Mouse (Mus musculus) adrenal gland, postnatal 25 days (tissue): ENCODE measurements around the gene Fbln2. TPM values are rescaled to one million over a fixed set of nuclear protein-coding genes. Genes with fewer than 3 reads are reported as not detected.
A peak's percentile ranks its signal among the peaks of the same experiment; 100 is the strongest.
"Not testable (repeated sequence)": the region's sequence is repeated elsewhere in the genome, so short reads cannot be mapped to it uniquely, and the experiment has no call there.

Experiments used
- DNase-seq: peaks from one replicate; pipeline ENCODE4 v3.0.0; 2021; ENCODE audit warnings: mixed read lengths
- long read RNA-seq: library from polyadenylated mRNA; stranded (forward); transcript quantifications from one replicate; pipeline ENCODE4 v2.0.0, GENCODE M21; 2021
- total RNA-seq: library from RNA; stranded (reverse); gene quantifications from 2 replicates; pipeline ENCODE4 v1.2.3, GENCODE M21; 2021

The Fbln2 gene
- 10.1 and 11.3 TPM in 2 replicates for total RNA-seq
- long read RNA-seq, full-length matches to known transcripts = 3 of 13 reads
- long read RNA-seq, partial matches to known transcripts = 10 of 13 reads
- long read RNA-seq, other reads (novel, unspliced or antisense) = 0 of 13 reads

- not testable (repeated sequence) for DNase-seq
Measured at GRCm38 (mm10) chr6:91212155-91212554, at the start of gene Fbln2. Fbln2 (plus strand) TSS chr6:91212455.

- no peak for DNase-seq
Measured at GRCm38 (mm10) chr6:91163195-91163911, 48.9 kb upstream of the Fbln2 start.

- DNase-seq = no peak
Measured at GRCm38 (mm10) chr6:91164584-91164983, 47.7 kb upstream of the Fbln2 start.

- peak; percentile 51 for DNase-seq
Measured at GRCm38 (mm10) chr6:91165210-91165609, 47.0 kb upstream of the Fbln2 start.

GRCm38 (mm10) chr6:91167828-91168227 is 44.4 kb upstream of the Fbln2 start:
- DNase-seq = no peak

- DNase-seq = no peak
Measured at GRCm38 (mm10) chr6:91169129-91169528, 43.1 kb upstream of the Fbln2 start.

- no peak for DNase-seq
Measured at GRCm38 (mm10) chr6:91171396-91171895, 40.8 kb upstream of the Fbln2 start.

- no peak for DNase-seq
Measured at GRCm38 (mm10) chr6:91172381-91172780, 39.9 kb upstream of the Fbln2 start.

GRCm38 (mm10) chr6:91173221-91173880 is 38.9 kb upstream of the Fbln2 start:
- peak; percentile 67 for DNase-seq

GRCm38 (mm10) chr6:91174211-91174610 is 38.0 kb upstream of the Fbln2 start:
- no peak for DNase-seq

- no peak for DNase-seq
Measured at GRCm38 (mm10) chr6:91180767-91181171, 31.5 kb upstream of the Fbln2 start.

GRCm38 (mm10) chr6:91181320-91181719 is 30.9 kb upstream of the Fbln2 start:
- peak; percentile 54 for DNase-seq

- no peak for DNase-seq
Measured at GRCm38 (mm10) chr6:91182075-91182490, 30.2 kb upstream of the Fbln2 start.

- DNase-seq = no peak
Measured at GRCm38 (mm10) chr6:91183041-91183440, 29.2 kb upstream of the Fbln2 start.

- DNase-seq = no peak
Measured at GRCm38 (mm10) chr6:91183980-91184379, 28.3 kb upstream of the Fbln2 start.

- no peak for DNase-seq
Measured at GRCm38 (mm10) chr6:91184776-91185175, 27.5 kb upstream of the Fbln2 start.

- no peak for DNase-seq
Measured at GRCm38 (mm10) chr6:91185502-91185901, 26.8 kb upstream of the Fbln2 start.

- no peak for DNase-seq
Measured at GRCm38 (mm10) chr6:91186161-91186931, 25.9 kb upstream of the Fbln2 start.

- no peak for DNase-seq
Measured at GRCm38 (mm10) chr6:91186934-91187333, 25.3 kb upstream of the Fbln2 start.

GRCm38 (mm10) chr6:91187871-91188270 is 24.4 kb upstream of the Fbln2 start:
- DNase-seq = no peak

GRCm38 (mm10) chr6:91189971-91190370 is 22.3 kb upstream of the Fbln2 start:
- DNase-seq = no peak

- DNase-seq = no peak
Measured at GRCm38 (mm10) chr6:91191465-91191864, 20.8 kb upstream of the Fbln2 start.

- DNase-seq = no peak
Measured at GRCm38 (mm10) chr6:91192421-91192820, 19.8 kb upstream of the Fbln2 start.
